Mouse (Mus musculus) hindbrain, embryonic 11.5 days (tissue): ENCODE measurements at regions not wholly inside any gene's neighbourhood (a gene's known extent, or its start where the extent isn't known, plus 50 kb on each side); places are given as distances from the start of the nearest gene placed in this dataset.
A peak's percentile ranks its signal among the peaks of the same experiment; 100 is the strongest.
"Not testable (repeated sequence)": the region's sequence is repeated elsewhere in the genome, so short reads cannot be mapped to it uniquely, and the experiment has no call there.

Source experiments
- ATAC-seq: fragments of 200-750 bp; cut with Nextera tagmentation; 2 replicates; pipeline ENCODE4 v1.8.0; 2017; ENCODE audit warnings: mild to moderate bottlenecking, moderate TSS enrichment, moderate library complexity; ENCODE audit not compliant: low FRiP score
- DNase-seq: peaks from one replicate; pipeline ENCODE4 v3.0.0-alpha.2; 2015; ENCODE audit warnings: low spot score
- H3K27ac ChIP-seq: fragments of 300-500 bp; sonication (generic); 2 replicates; pipeline ENCODE4 v1.5.1; 2014; ENCODE audit warnings: mild to moderate bottlenecking, low read depth, low read length
- H3K27me3 ChIP-seq: fragments of 300-500 bp; sonication (generic); 2 replicates; pipeline ENCODE4 v1.6.1; 2014; ENCODE audit warnings: mild to moderate bottlenecking, low read length, moderate library complexity, mixed read lengths; ENCODE audit not compliant: control insufficient read depth, insufficient read depth
- H3K36me3 ChIP-seq: fragments of 300-500 bp; sonication (generic); 2 replicates; pipeline ENCODE4 v1.6.1; 2014; ENCODE audit warnings: mild to moderate bottlenecking, low read length, moderate library complexity, mixed read lengths; ENCODE audit not compliant: control insufficient read depth, insufficient read depth
- H3K4me1 ChIP-seq: fragments of 300-500 bp; sonication (generic); replicated peaks from 2 replicates; pipeline ENCODE4 v1.6.1; 2014; ENCODE audit warnings: low read length, mixed read lengths; ENCODE audit not compliant: control insufficient read depth, insufficient read depth
- H3K4me2 ChIP-seq: fragments of 300-500 bp; sonication (generic); replicated peaks from 2 replicates; pipeline ENCODE4 v1.6.1; 2014; ENCODE audit warnings: mild to moderate bottlenecking, low read depth, low read length
- H3K4me3 ChIP-seq: fragments of 300-500 bp; sonication (generic); 2 replicates; pipeline ENCODE4 v1.5.1; 2014; ENCODE audit warnings: low read depth, low read length
- H3K9ac ChIP-seq: fragments of 300-500 bp; sonication (generic); 2 replicates; pipeline ENCODE4 v1.6.1; 2014; ENCODE audit warnings: low read depth, low read length
- H3K9me3 ChIP-seq: fragments of 300-500 bp; sonication (generic); 2 replicates; pipeline ENCODE4 v1.6.1; 2016; ENCODE audit warnings: low read length; ENCODE audit not compliant: control insufficient read depth
- WGBS: fragments of 180-500 bp; shearing (Covaris S2); extraction: QIAGEN DNeasy Blood & Tissue Kit; methylation state at CpG from one replicate; pipeline ENCODE4 v1.1.7; 2014; 5-methylcytosine and 5-hydroxymethylcytosine counted together

GRCm38 (mm10) chr14:102794898-102795297 lies 187.5 kb downstream of the Kctd12 start:
- 89% methylated on average over 2 of the region's 2 CpGs for whole genome bisulfite sequencing
- H3K27ac ChIP-seq, result no peak overlapping the region

GRCm38 (mm10) chr14:102793753-102794152 lies 188.7 kb downstream of the Kctd12 start:
- Histone ChIP-seq H3K9me3 (no peaks in the 10 kb centered on the region), H3K36me3 (no peaks in the 10 kb centered on the region), H3K9ac (no peak overlapping the region), H3K4me2 (no peak overlapping the region), H3K27ac (no peak overlapping the region), H3K4me3 (no peak overlapping the region), H3K4me1 (no peaks in the 10 kb centered on the region), H3K27me3 (no peaks in the 10 kb centered on the region)
- no peak for DNase-seq
- 91% methylated on average over 7 of the region's 7 CpGs for WGBS
- ATAC-seq, result no peak

More at GRCm38 (mm10) chr14:102794898-102795297, 187.5 kb downstream of the Kctd12 start:
- Histone ChIP-seq H3K4me1 (no peaks in the 10 kb centered on the region), H3K9ac (no peak overlapping the region), H3K27me3 (no peaks in the 10 kb centered on the region), H3K9me3 (no peaks in the 10 kb centered on the region), H3K36me3 (no peaks in the 10 kb centered on the region), H3K4me3 (no peak overlapping the region), H3K4me2 (no peak overlapping the region)
- DNase-seq, result no peak
- ATAC-seq, result no peak

DNA sequence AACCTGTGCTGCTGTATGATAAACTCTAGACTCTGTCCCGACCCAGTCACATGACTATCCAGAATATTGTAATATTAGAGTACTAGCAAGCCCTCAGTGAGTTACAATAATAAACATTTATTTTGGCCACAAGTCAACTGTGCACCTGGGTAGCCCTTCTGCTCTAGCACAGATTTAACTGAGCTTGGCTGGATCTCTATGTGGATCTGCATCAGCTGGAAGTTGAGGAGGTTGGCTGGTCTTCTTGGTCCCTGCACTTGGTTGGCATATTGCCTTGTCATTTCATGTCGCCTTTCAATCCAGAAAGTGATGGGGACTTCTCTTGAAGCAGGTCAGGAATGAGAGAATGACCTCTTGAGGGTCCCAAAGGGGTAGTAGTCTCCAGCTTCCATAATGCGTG lies 191.5 kb downstream of the Kctd12 start:
- 86% methylated on average over 3 of the region's 3 CpGs for WGBS
- Histone ChIP-seq H3K36me3 (no peaks in the 10 kb centered on the region), H3K9ac (no peak overlapping the region), H3K4me1 (no peaks in the 10 kb centered on the region), H3K27ac (no peak overlapping the region), H3K27me3 (no peaks in the 10 kb centered on the region), H3K4me2 (no peak overlapping the region), H3K9me3 (no peaks in the 10 kb centered on the region), H3K4me3 (no peak overlapping the region)
- ATAC-seq (no peak), DNase-seq (no peak)

- Histone ChIP-seq H3K9ac (no peak overlapping the region), H3K9me3 (no peaks in the 10 kb centered on the region), H3K4me1 (no peaks in the 10 kb centered on the region), H3K4me2 (no peak overlapping the region), H3K36me3 (no peaks in the 10 kb centered on the region), H3K27me3 (no peaks in the 10 kb centered on the region), H3K4me3 (no peak overlapping the region), H3K27ac (no peak overlapping the region)
- ATAC-seq (no peak), DNase-seq (no peak)
These were observed 200.2 kb downstream of the Kctd12 start for GRCm38 (mm10) chr14:102782227-102782626.

DNA sequence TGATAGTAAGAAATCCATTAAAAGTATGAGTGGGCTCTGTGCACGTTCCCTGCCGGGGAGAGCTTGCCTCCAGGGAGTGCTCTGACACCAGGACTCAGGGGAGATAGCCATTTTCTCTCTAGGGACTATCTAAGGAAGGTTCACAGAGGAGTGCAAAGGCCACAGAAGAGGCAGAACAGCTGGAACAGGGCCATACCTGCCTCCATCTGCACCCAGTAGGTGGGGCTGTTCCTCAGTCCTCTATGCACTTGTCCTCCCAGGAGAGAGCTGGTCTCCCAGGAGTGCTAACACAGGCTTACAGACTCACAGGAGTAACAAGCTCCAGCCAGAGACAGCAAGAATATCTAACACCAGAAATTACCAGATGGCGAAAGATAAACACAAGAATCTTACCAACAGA lies 212.7 kb downstream of the Kctd12 start:
- no peak for ATAC-seq
- DNase-seq, result no peak
- WGBS, result 72% methylated on average over 3 of the region's 3 CpGs
- no peaks in the 10 kb centered on the region for H3K27me3 ChIP-seq
- no peak overlapping the region for H3K9ac ChIP-seq
- no peaks in the 10 kb centered on the region for H3K4me1 ChIP-seq
- H3K36me3 ChIP-seq, result no peaks in the 10 kb centered on the region
- no peak overlapping the region for H3K4me3 ChIP-seq
- H3K4me2 ChIP-seq, result no peak overlapping the region
- H3K27ac ChIP-seq, result no peak overlapping the region
- H3K9me3 ChIP-seq, result no peaks in the 10 kb centered on the region

DNA sequence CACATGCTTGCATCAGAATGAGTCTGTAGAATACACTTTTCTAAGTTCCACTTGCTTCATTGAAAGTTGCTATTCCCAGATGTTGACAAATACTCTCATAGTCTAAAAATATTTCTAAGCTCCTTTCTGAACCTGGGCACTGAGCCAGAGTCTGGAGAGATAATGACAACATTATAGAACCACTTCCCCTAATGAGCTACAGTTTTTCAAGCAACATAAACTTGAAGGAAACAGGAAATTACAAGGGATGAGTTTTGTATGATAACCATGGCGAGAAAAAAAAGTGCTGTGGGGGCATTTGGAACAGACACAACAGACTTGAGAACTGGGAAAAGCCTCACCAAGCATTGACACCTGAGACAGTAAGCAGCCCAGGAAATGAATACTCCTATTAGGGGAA lies 233.8 kb downstream of the Kctd12 start:
- H3K9me3 ChIP-seq, result no peaks in the 10 kb centered on the region
- 88% methylated on average over 1 of the region's 1 CpGs for WGBS

GRCm38 (mm10) chr14:102742331-102742730 lies 240.1 kb downstream of the Kctd12 start:
- Histone ChIP-seq H3K27me3 (no peaks in the 10 kb centered on the region), H3K4me1 (no peaks in the 10 kb centered on the region), H3K9ac (no peak overlapping the region), H3K9me3 (no peaks in the 10 kb centered on the region), H3K4me2 (no peak overlapping the region), H3K4me3 (no peak overlapping the region), H3K36me3 (no peaks in the 10 kb centered on the region), H3K27ac (no peak overlapping the region)
- ATAC-seq (no peak), DNase-seq (no peak)
- 88% methylated on average over 8 of the region's 8 CpGs for WGBS

More for the DNA sequence above, 233.8 kb downstream of the Kctd12 start:
- H3K4me1 ChIP-seq, result no peaks in the 10 kb centered on the region
- no peak overlapping the region for H3K4me3 ChIP-seq
- DNase-seq, result no peak
- no peak overlapping the region for H3K4me2 ChIP-seq
- H3K9ac ChIP-seq, result no peak overlapping the region
- H3K27me3 ChIP-seq, result no peaks in the 10 kb centered on the region
- H3K27ac ChIP-seq, result no peak overlapping the region
- no peak for ATAC-seq
- H3K36me3 ChIP-seq, result no peaks in the 10 kb centered on the region

GRCm38 (mm10) chr14:102736656-102737055 lies 245.8 kb downstream of the Kctd12 start:
- Histone ChIP-seq H3K4me3 (no peak overlapping the region), H3K36me3 (no peaks in the 10 kb centered on the region), H3K4me2 (no peak overlapping the region), H3K27me3 (no peaks in the 10 kb centered on the region), H3K9me3 (no peaks in the 10 kb centered on the region), H3K9ac (no peak overlapping the region), H3K4me1 (no peaks in the 10 kb centered on the region), H3K27ac (no peak overlapping the region)
- 62% methylated on average over 2 of the region's 2 CpGs for WGBS
- peak; percentile 3 for DNase-seq
- ATAC-seq, result no peak

DNA sequence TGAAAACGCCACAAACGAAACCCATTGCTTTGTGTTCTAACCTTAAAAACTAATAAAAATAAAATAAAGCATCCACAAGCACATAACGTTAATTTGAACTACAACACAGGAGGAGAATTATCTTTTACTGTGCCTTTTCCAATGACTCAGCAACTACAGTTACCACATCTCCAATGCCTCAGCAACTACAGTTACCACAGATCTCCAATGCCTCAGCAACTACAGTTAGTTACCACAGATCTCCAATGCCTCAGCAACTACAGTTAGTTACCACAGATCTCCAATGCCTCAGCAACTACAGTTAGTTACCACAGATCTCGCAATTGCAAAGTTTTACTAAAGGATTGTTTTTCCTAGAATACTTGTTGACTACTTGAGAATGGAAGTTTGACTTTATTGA lies 248.7 kb downstream of the Kctd12 start:
- DNase-seq, H3K9ac ChIP-seq, H3K27me3 ChIP-seq, H3K4me2 ChIP-seq, H3K9me3 ChIP-seq, ATAC-seq, H3K36me3 ChIP-seq, H3K4me3 ChIP-seq, H3K27ac ChIP-seq, H3K4me1 ChIP-seq: not testable (repeated sequence)
- WGBS, result 95% methylated on average over 4 of the region's 4 CpGs
